Mouse (Mus musculus) hindbrain, postnatal 0 days (tissue): Measurements from ENCODE around the gene Angel2. TPM values are rescaled to one million over a fixed set of nuclear protein-coding genes. Genes with fewer than 3 reads are reported as not detected.
A peak's percentile ranks its signal among the peaks of the same experiment; 100 is the strongest.

ENCODE experiments used
- ATAC-seq: fragments of 200-750 bp; cut with Nextera tagmentation; 2 replicates; pipeline ENCODE4 v1.8.0; 2017; ENCODE audit warnings: mild to moderate bottlenecking, moderate TSS enrichment, moderate library complexity
- DNase-seq: peaks from one replicate; pipeline ENCODE4 v3.0.0-alpha.2; 2015; ENCODE audit warnings: low spot score
- H3K27ac ChIP-seq: fragments of 300-500 bp; sonication (generic); 2 replicates; pipeline ENCODE4 v1.5.1; 2014; ENCODE audit warnings: mild to moderate bottlenecking
- H3K27me3 ChIP-seq: fragments of 300-500 bp; sonication (generic); 2 replicates; pipeline ENCODE4 v1.6.1; 2014; ENCODE audit warnings: low read length, mixed read lengths; ENCODE audit not compliant: insufficient read depth
- H3K36me3 ChIP-seq: fragments of 300-500 bp; sonication (generic); 2 replicates; pipeline ENCODE4 v1.6.1; 2014; ENCODE audit warnings: low read length, mixed read lengths; ENCODE audit not compliant: insufficient read depth
- H3K4me1 ChIP-seq: fragments of 300-500 bp; sonication (generic); 2 replicates; pipeline ENCODE4 v1.6.1; 2014; ENCODE audit warnings: antibody characterized with exemption, low read length, mixed read lengths; ENCODE audit not compliant: insufficient read depth
- H3K4me2 ChIP-seq: fragments of 300-500 bp; sonication (generic); 2 replicates; pipeline ENCODE4 v1.6.1; 2014; ENCODE audit warnings: low read depth, mild to moderate bottlenecking, low read length, moderate library complexity, mixed read lengths
- H3K4me3 ChIP-seq: fragments of 300-500 bp; sonication (generic); 2 replicates; pipeline ENCODE4 v1.5.1; 2014; ENCODE audit warnings: low read length
- H3K9ac ChIP-seq: fragments of 300-500 bp; sonication (generic); replicated peaks from 2 replicates; pipeline ENCODE4 v1.6.1; 2014; ENCODE audit warnings: mild to moderate bottlenecking, low read length, moderate library complexity, mixed read lengths
- H3K9me3 ChIP-seq: fragments of 300-500 bp; sonication (generic); 2 replicates; pipeline ENCODE4 v1.6.1; 2016; ENCODE audit warnings: low read length, mixed read lengths
- CTCF ChIP-seq: IDR thresholded peaks from 2 replicates; pipeline ENCODE4 v1.5.1; 2016; ENCODE audit warnings: antibody characterized with exemption, control low read depth, low read depth
- WGBS: fragments of 180-500 bp; shearing (Covaris S2); extraction: QIAGEN DNeasy Blood & Tissue Kit; methylation state at CpG from one replicate; pipeline ENCODE4 v1.1.7; 2014; 5-methylcytosine and 5-hydroxymethylcytosine counted together
- polyA plus RNA-seq: library from polyadenylated mRNA; unstranded; fragments of >200 nt; fragmentation: Nextera tagmentation; extraction: Ambion mirVana; gene quantifications from 2 replicates; pipeline ENCODE4 v1.2.1, GENCODE M21; 2015
- total RNA-seq: library from RNA; depleted of rRNA; stranded (reverse); fragments of >200 nt; gene quantifications from 2 replicates; pipeline ENCODE4 v1.2.3, GENCODE M21; 2014; rRNA removed

The Angel2 gene
- total and polyA plus RNA-seq, 2 experiments from 2014 or later, result 28.4 to 39.4 TPM

GRCm38 (mm10) chr1:190995548-190995947 lies 70.6 kb downstream of the Angel2 start:
- TF ChIP-seq CTCF, result no peak
- peak; percentile 85 for DNase-seq
- no peak overlapping the region for H3K4me2 ChIP-seq
- ATAC-seq, result peak; percentile 84
- H3K9ac ChIP-seq, result no peak overlapping the region
- peaks cover 6% of the 10 kb centered on the region; the same call in 1 of the 2 replicates for H3K9me3 ChIP-seq
- no peaks in the 10 kb centered on the region for H3K27me3 ChIP-seq
- H3K4me3 ChIP-seq, result no peak overlapping the region
- no peak overlapping the region for H3K27ac ChIP-seq
- H3K36me3 ChIP-seq, result no peaks in the 10 kb centered on the region
- no peaks in the 10 kb centered on the region for H3K4me1 ChIP-seq
- 24% methylated on average over 7 of the region's 7 CpGs for WGBS

GRCm38 (mm10) chr1:190996346-190996877 lies 71.5 kb downstream of the Angel2 start:
- no peak for ATAC-seq
- no peak overlapping the region for H3K4me3 ChIP-seq
- 70% methylated on average over 6 of the region's 6 CpGs for WGBS

More at GRCm38 (mm10) chr1:190996346-190996877, 71.5 kb downstream of the Angel2 start:
- no peak overlapping the region for H3K4me2 ChIP-seq
- H3K27ac ChIP-seq, result no peak overlapping the region
- H3K27me3 ChIP-seq, result no peaks in the 10 kb centered on the region
- H3K9me3 ChIP-seq, result peaks cover 6% of the 10 kb centered on the region; the same call in 1 of the 2 replicates
- peak; percentile 16 for DNase-seq
- H3K9ac ChIP-seq, result no peak overlapping the region
- no peaks in the 10 kb centered on the region for H3K4me1 ChIP-seq
- TF ChIP-seq CTCF, result peak; percentile 60
- H3K36me3 ChIP-seq, result no peaks in the 10 kb centered on the region

Other genes starting within 250 kb of the Angel2 start
- 35.9 and 40.8 TPM in 2 replicates for gene Rps6kc1, start 13.3 kb upstream of the Angel2 start, total RNA-seq
- 19.6 and 21.0 TPM in 2 replicates for gene Rps6kc1, start 13.3 kb upstream of the Angel2 start, polyA plus RNA-seq
- 38.5 and 40.9 TPM in 2 replicates for gene Vash2, start 54.2 kb downstream of the Angel2 start, total RNA-seq
- 46.6 and 47.4 TPM in 2 replicates for gene Vash2, start 54.2 kb downstream of the Angel2 start, polyA plus RNA-seq
- gene Flvcr1, start 101.0 kb downstream of the Angel2 start, total RNA-seq, result 27.6 and 44.9 TPM in 2 replicates
- 7.3 and 7.4 TPM in 2 replicates for gene Flvcr1, start 101.0 kb downstream of the Angel2 start, polyA plus RNA-seq
- not detected in 2 replicates for gene Spata45, start 111.5 kb downstream of the Angel2 start, total RNA-seq
- gene Spata45, start 111.5 kb downstream of the Angel2 start, polyA plus RNA-seq, result not detected in 2 replicates
- 9.1 and 14.8 TPM in 2 replicates for gene Tatdn3, start 137.8 kb downstream of the Angel2 start, total RNA-seq
- 15.6 and 18.0 TPM in 2 replicates for gene Tatdn3, start 137.8 kb downstream of the Angel2 start, polyA plus RNA-seq
- 1.2 and 2.7 TPM in 2 replicates for gene Nsl1, start 137.9 kb downstream of the Angel2 start, total RNA-seq
- 3.2 and 4.4 TPM in 2 replicates for gene Nsl1, start 137.9 kb downstream of the Angel2 start, polyA plus RNA-seq
- 1.0 and 4.7 TPM in 2 replicates for gene Batf3, start 172.7 kb downstream of the Angel2 start, total RNA-seq
- 4.0 and 4.1 TPM in 2 replicates for gene Batf3, start 172.7 kb downstream of the Angel2 start, polyA plus RNA-seq
- gene Fam71a, start 239.7 kb downstream of the Angel2 start, total RNA-seq, result not detected in 2 replicates
- not detected in 2 replicates for gene Fam71a, start 239.7 kb downstream of the Angel2 start, polyA plus RNA-seq